ENCODE assay signal across 31 mouse cellular contexts in genomic region chr8:117400820-117401219, GRCm38 (mm10).
DNase-seq lines count a peak whose midpoint lies in the region; ATAC-seq and TF ChIP-seq lines count a peak whose summit lies in the region.
"Had no signal": no experiment of that assay in that cellular context is flagged by ENCODE, and none has a peak within 500 bp of the region (broad histone marks: within the 10 kb centered on the region; RNA-seq: fewer than 3 reads in every experiment).

No protein-coding gene starts in this region.

- H3K36me3 ChIP-seq in forebrain, postnatal 0 days (ENCODE audit: insufficient read depth) = no peaks in the 10 kb centered on the region
- peaks cover 12% of the 10 kb centered on the region for H3K36me3 ChIP-seq in forebrain, embryonic 12.5 days (replicated peaks)
- peaks cover 13% of the 10 kb centered on the region for H3K36me3 ChIP-seq in kidney, embryonic 15.5 days
- H3K36me3 ChIP-seq in intestine, postnatal 0 days (ENCODE audit: control insufficient read depth, insufficient read depth) = peaks cover 36% of the 10 kb centered on the region; the same call in 1 of the 2 replicates

- H3K4me1 ChIP-seq in forebrain, postnatal 0 days (ENCODE audit: insufficient read depth) = peaks cover 13% of the 10 kb centered on the region
- peaks cover 33% of the 10 kb centered on the region for H3K4me1 ChIP-seq in forebrain, embryonic 12.5 days
- H3K4me1 ChIP-seq in kidney, embryonic 15.5 days = peaks cover 31% of the 10 kb centered on the region
- peaks cover 10% of the 10 kb centered on the region for H3K4me1 ChIP-seq in intestine, postnatal 0 days (replicated peaks; ENCODE audit: control insufficient read depth, insufficient read depth, low read length)

- no peak overlapping the region for H3K9ac ChIP-seq in forebrain, postnatal 0 days
- H3K9ac ChIP-seq in forebrain, embryonic 12.5 days = no peak overlapping the region
- no peak overlapping the region for H3K9ac ChIP-seq in kidney, embryonic 15.5 days
- H3K9ac ChIP-seq in intestine, postnatal 0 days (ENCODE audit: low read depth, low read length) = no peak overlapping the region
- H3K9ac ChIP-seq: embryonic facial prominence, embryonic 12.5 days; hindbrain, embryonic 14.5 days; limb, embryonic 15.5 days; liver, embryonic 13.5 days had no signal

- H3K9me3 ChIP-seq in forebrain, postnatal 0 days (ENCODE audit: low read length) = no peaks in the 10 kb centered on the region
- H3K9me3 ChIP-seq in forebrain, embryonic 12.5 days = no peaks in the 10 kb centered on the region
- no peaks in the 10 kb centered on the region for H3K9me3 ChIP-seq in kidney, embryonic 15.5 days (replicated peaks)
- H3K9me3 ChIP-seq in intestine, postnatal 0 days (ENCODE audit: control insufficient read depth) = no peaks in the 10 kb centered on the region
- H3K9me3 ChIP-seq: embryonic facial prominence, embryonic 12.5 days; forebrain, embryonic 10.5 days; limb, embryonic 10.5 days; limb, embryonic 15.5 days; liver, embryonic 13.5 days; megakaryocyte, embryonic 14.5 days had no signal

- no peak for DNase-seq in forebrain, postnatal 0 days
- DNase-seq in kidney, postnatal 4 days = no peak
- no peak for DNase-seq in adipocyte (ENCODE audit: low spot score)
- DNase-seq: adrenal gland, postnatal 25 days; cerebellum, adult 11-12 months; cerebellum, adult 9-11 months; embryo, embryonic 11 days; gastrocnemius, adult 2 months; gastrocnemius, postnatal 36 days; heart, adult 18-20 months; heart, postnatal 36 days; kidney, adult 8-10 months; layer of hippocampus, adult 9-11 months; liver, embryonic 13.5 days; lung, adult 18-20 months; lung, postnatal 4 days; right cerebral cortex, adult 18-20 months had no signal

- WGBS in forebrain, postnatal 0 days = 91% methylated on average over 6 of the region's 6 CpGs
- WGBS in forebrain, embryonic 12.5 days = 87% methylated on average over 6 of the region's 6 CpGs
- WGBS in kidney, embryonic 15.5 days = 80% methylated on average over 6 of the region's 6 CpGs
- 58% methylated on average over 6 of the region's 6 CpGs for WGBS in intestine, postnatal 0 days

- no peak overlapping the region for H3K4me2 ChIP-seq in forebrain, postnatal 0 days (ENCODE audit: low read depth)
- no peak overlapping the region for H3K4me2 ChIP-seq in forebrain, embryonic 12.5 days
- no peak overlapping the region for H3K4me2 ChIP-seq in kidney, embryonic 15.5 days
- no peak overlapping the region for H3K4me2 ChIP-seq in intestine, postnatal 0 days (replicated peaks; ENCODE audit: low read depth)
- H3K4me2 ChIP-seq: embryonic facial prominence, embryonic 12.5 days; heart, embryonic 11.5 days; hindbrain, embryonic 14.5 days; limb, embryonic 15.5 days; liver, embryonic 13.5 days had no signal

- H3K27ac ChIP-seq in forebrain, postnatal 0 days (ENCODE audit: low read depth, low read length) = peak overlapping the region; percentile 29; the same call in 1 of the 2 replicates
- H3K27ac ChIP-seq in forebrain, embryonic 12.5 days = no peak overlapping the region
- H3K27ac ChIP-seq in kidney, embryonic 15.5 days = no peak overlapping the region
- H3K27ac ChIP-seq in intestine, postnatal 0 days (ENCODE audit: low read depth, low read length) = no peak overlapping the region
- H3K27ac ChIP-seq: embryonic facial prominence, embryonic 12.5 days; forebrain, embryonic 10.5 days; gastrocnemius, adult 2 months; limb, embryonic 10.5 days; limb, embryonic 15.5 days; liver, embryonic 13.5 days had no signal

- H3K4me3 ChIP-seq in forebrain, postnatal 0 days (ENCODE audit: low read depth, low read length) = no peak overlapping the region
- H3K4me3 ChIP-seq in forebrain, embryonic 12.5 days (replicated peaks) = no peak overlapping the region
- no peak overlapping the region for H3K4me3 ChIP-seq in kidney, embryonic 15.5 days (replicated peaks)
- no peak overlapping the region for H3K4me3 ChIP-seq in intestine, postnatal 0 days (ENCODE audit: low read depth, low read length)
- H3K4me3 ChIP-seq: embryonic facial prominence, embryonic 12.5 days; forebrain, embryonic 10.5 days; gastrocnemius, adult 2 months; limb, embryonic 10.5 days; limb, embryonic 15.5 days; liver, embryonic 13.5 days; megakaryocyte, embryonic 14.5 days had no signal

- H3K27me3 ChIP-seq in forebrain, postnatal 0 days (ENCODE audit: insufficient read depth, low read length) = no peaks in the 10 kb centered on the region
- no peaks in the 10 kb centered on the region for H3K27me3 ChIP-seq in forebrain, embryonic 12.5 days
- no peaks in the 10 kb centered on the region for H3K27me3 ChIP-seq in kidney, embryonic 15.5 days
- H3K27me3 ChIP-seq in intestine, postnatal 0 days (replicated peaks; ENCODE audit: control insufficient read depth, insufficient read depth, low read length) = no peaks in the 10 kb centered on the region
- H3K27me3 ChIP-seq: embryonic facial prominence, embryonic 12.5 days; limb, embryonic 15.5 days; liver, embryonic 13.5 days; megakaryocyte, embryonic 14.5 days; Patski had no signal

- no peak for ATAC-seq in forebrain, postnatal 0 days
- no peak for ATAC-seq in forebrain, embryonic 12.5 days (ENCODE audit: low FRiP score)
- ATAC-seq in kidney, embryonic 15.5 days (replicated peaks; ENCODE audit: low FRiP score) = 0 out of 2 replicates have a peak, but pooled peaks have one; percentile 6
- ATAC-seq in erythroid progenitor cell, adult 5-6 weeks (replicated peaks; ENCODE audit: low FRiP score, poor library complexity, severe bottlenecking) = 0 out of 2 replicates have a peak, but pooled peaks have one; percentile 40
- ATAC-seq in intestine, postnatal 0 days = peak; percentile 63
- ATAC-seq: lung, postnatal 0 days; midbrain, embryonic 16.5 days; Patski had no signal

- no peak for TF ChIP-seq CTCF in forebrain, postnatal 0 days (IDR thresholded peaks at IDR 0.05; ENCODE audit: low read depth)
- no peak for TF ChIP-seq CTCF in intestine, postnatal 0 days (IDR thresholded peaks at IDR 0.05; ENCODE audit: low read depth)

Comparison
In these comparisons a context has a peak if more than half of its experiments do, and no peak if none do; other contexts are left out.
1. ATAC-seq: peak in kidney, embryonic 15.5 days (single experiment), erythroid progenitor cell, adult 5-6 weeks (single experiment) and intestine, postnatal 0 days (single experiment); none in forebrain, postnatal 0 days (single experiment) and forebrain, embryonic 12.5 days (single experiment).